Mouse (Mus musculus) CH12.LX (cell line): ENCODE results near the gene Cbr2.

ENCODE experiments used
- CHD1 ChIP-seq: IDR thresholded peaks from 2 replicates; pipeline ENCODE4 v1.6.1; 2012; ENCODE audit warnings: low read depth, low read length, improper control_type of control experiment, inconsistent platforms
- CTCF ChIP-seq, 2 experiments: IDR thresholded peaks in 1 of 2; conservative IDR thresholded peaks in 1 of 2; 2 replicates each; pipeline ENCODE4 v1.5.1; 2011 to 2012; ENCODE audit warnings: low read depth in 2 of 2, low read length in 2 of 2, improper control_type of control experiment in 1 of 2, inconsistent platforms in 1 of 2, mild to moderate bottlenecking in 1 of 2, moderate library complexity in 1 of 2
- GABPA ChIP-seq: IDR thresholded peaks from 2 replicates; pipeline ENCODE4 v1.6.1; 2012; ENCODE audit warnings: low read depth, low read length, improper control_type of control experiment, inconsistent platforms; ENCODE audit not compliant: insufficient replicate concordance
- MAFK ChIP-seq: IDR thresholded peaks from 2 replicates; pipeline ENCODE4 v1.6.1; 2011; ENCODE audit warnings: low read length, improper control_type of control experiment; ENCODE audit not compliant: insufficient replicate concordance
- POLR2A ChIP-seq: IDR thresholded peaks from 2 replicates; pipeline ENCODE4 v1.6.1; 2011; ENCODE audit warnings: low read depth, mild to moderate bottlenecking, improper control_type of control experiment, low read length

DNA sequence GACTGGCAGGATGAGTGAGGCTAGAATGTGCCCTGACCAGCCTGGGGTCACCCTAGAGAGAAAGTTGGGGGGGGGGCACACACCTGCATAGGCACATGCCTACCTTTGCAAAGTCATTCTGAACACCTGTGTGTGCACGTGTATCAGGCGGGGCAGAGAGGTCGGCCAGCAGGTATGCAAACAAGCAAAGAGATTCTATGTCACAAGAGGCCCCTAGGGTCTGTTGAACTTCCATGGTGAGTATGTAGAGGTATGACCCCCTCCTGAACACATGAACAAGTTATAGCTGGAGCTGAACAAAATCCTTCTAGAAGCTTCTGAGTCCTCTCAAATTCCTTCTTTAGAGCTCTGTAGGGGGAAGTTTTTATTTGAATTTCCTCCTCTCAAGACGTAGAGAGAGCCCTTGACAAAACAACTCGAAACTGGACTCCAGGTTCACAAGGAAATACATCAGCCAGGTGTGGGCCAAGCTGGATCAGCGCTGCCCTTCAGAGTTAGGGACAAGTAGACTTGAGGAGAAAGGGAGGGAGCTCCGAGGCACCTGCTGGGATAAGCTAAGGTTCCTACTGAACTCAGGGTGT lies 12.3 kb upstream of the Cbr2 start:
- TF ChIP-seq POLR2A (no peak), GABPA (no peak), CTCF (conservative IDR thresholded peaks at IDR 0.05 in 1 of 2, IDR thresholded peaks at IDR 0.05 in 1 of 2; ENCODE audit: low read depth in 2 of 2, low read length in 2 of 2) (no peak), CHD1 (no peak), MAFK (no peak)
